Mouse (Mus musculus): Measurements from ENCODE around the gene Gm28047. TPM values are rescaled to one million over a fixed set of nuclear protein-coding genes. Genes with fewer than 3 reads are reported as not detected.

The Gm28047 gene
- polyA plus RNA-seq, 1 experiment from 2014 or later = not detected

DNA sequence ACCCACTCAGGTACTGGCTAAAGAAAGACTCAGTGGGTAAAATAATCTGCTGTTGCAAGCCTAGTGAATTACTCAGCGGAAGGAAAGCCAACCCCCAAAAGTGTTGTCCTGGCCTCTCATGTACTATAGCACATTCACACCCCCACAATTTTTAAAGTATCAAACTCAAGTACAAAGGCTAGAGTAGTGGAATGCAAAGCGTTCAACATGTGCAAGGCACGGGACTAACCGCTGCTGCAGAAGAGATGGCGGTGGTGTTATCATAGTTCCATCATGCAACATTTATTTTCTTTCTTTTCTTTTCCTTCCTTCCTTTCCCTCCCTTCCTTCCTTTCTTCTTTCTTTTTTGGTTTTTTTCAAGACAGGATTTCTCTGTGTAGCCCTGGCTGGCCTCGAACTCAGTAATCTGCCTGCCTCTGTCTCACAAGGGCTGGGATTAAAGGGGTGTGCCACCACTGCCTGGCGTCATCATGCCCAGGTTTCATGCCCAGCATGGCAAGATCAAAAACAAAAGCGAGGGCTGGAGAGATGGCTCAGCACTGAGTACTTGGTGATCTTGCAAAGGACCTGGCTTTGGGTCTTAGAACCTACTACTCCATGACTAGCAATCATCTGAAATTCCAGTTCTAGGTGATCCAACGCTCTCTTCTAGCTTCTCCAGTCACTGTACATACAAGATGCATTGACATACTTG lies 119.0 kb downstream of the Gm28047 start:
- DNase-seq (ENCODE audit: low spot score) (no peak), ATAC-seq (replicated peaks; ENCODE audit: low FRiP score) (no peak)
- Histone ChIP-seq H3K4me2 (no peak overlapping the region), H3K9me3 (ENCODE audit: control insufficient read depth, low read length) (no peaks in the 10 kb centered on the region), H3K4me1 (replicated peaks; ENCODE audit: control insufficient read depth, insufficient read depth, low read length) (peaks cover 2% of the 10 kb centered on the region), H3K27me3 (replicated peaks; ENCODE audit: control insufficient read depth, insufficient read depth, low read length) (no peaks in the 10 kb centered on the region), H3K4me3 (ENCODE audit: low read depth, low read length) (no peak overlapping the region), H3K9ac (ENCODE audit: low read depth, low read length) (no peak overlapping the region), H3K27ac (ENCODE audit: low read depth, low read length) (no peak overlapping the region), H3K36me3 (ENCODE audit: control insufficient read depth, insufficient read depth, low read length) (peaks cover 27% of the 10 kb centered on the region)
- 83% methylated on average over 9 of the region's 9 CpGs for WGBS

- H3K36me3 ChIP-seq (ENCODE audit: control insufficient read depth, insufficient read depth, low read length) = peaks cover 34% of the 10 kb centered on the region
- no peak overlapping the region for H3K4me2 ChIP-seq
- H3K27ac ChIP-seq (ENCODE audit: low read depth, low read length) = no peak overlapping the region
- no peak for DNase-seq (ENCODE audit: low spot score)
- ATAC-seq (replicated peaks; ENCODE audit: low FRiP score) = no peak
- no peak overlapping the region for H3K9ac ChIP-seq (ENCODE audit: low read depth, low read length)
- no peaks in the 10 kb centered on the region for H3K4me1 ChIP-seq (replicated peaks; ENCODE audit: control insufficient read depth, insufficient read depth, low read length)
- H3K9me3 ChIP-seq (ENCODE audit: control insufficient read depth, low read length) = no peaks in the 10 kb centered on the region
- WGBS = 72% methylated on average over 12 of the region's 12 CpGs
- H3K4me3 ChIP-seq (ENCODE audit: low read depth, low read length) = no peak overlapping the region
- H3K27me3 ChIP-seq (replicated peaks; ENCODE audit: control insufficient read depth, insufficient read depth, low read length) = no peaks in the 10 kb centered on the region
These were observed 119.6 kb downstream of the Gm28047 start for GRCm38 (mm10) chr15:102505073-102505769.

GRCm38 (mm10) chr15:102503924-102504782 lies 120.7 kb downstream of the Gm28047 start:
- Histone ChIP-seq H3K27me3 (replicated peaks; ENCODE audit: control insufficient read depth, insufficient read depth, low read length) (no peaks in the 10 kb centered on the region), H3K9ac (ENCODE audit: low read depth, low read length) (no peak overlapping the region), H3K9me3 (ENCODE audit: control insufficient read depth, low read length) (no peaks in the 10 kb centered on the region), H3K4me1 (replicated peaks; ENCODE audit: control insufficient read depth, insufficient read depth, low read length) (no peaks in the 10 kb centered on the region), H3K36me3 (ENCODE audit: control insufficient read depth, insufficient read depth, low read length) (peaks cover 44% of the 10 kb centered on the region), H3K4me3 (ENCODE audit: low read depth, low read length) (no peak overlapping the region), H3K27ac (ENCODE audit: low read depth, low read length) (no peak overlapping the region), H3K4me2 (no peak overlapping the region)
- DNase-seq (ENCODE audit: low spot score) (no peak), ATAC-seq (replicated peaks; ENCODE audit: low FRiP score) (0 out of 2 replicates have a peak, but pooled peaks have one; percentile 14)
- 87% methylated on average over 9 of the region's 9 CpGs for WGBS

DNA sequence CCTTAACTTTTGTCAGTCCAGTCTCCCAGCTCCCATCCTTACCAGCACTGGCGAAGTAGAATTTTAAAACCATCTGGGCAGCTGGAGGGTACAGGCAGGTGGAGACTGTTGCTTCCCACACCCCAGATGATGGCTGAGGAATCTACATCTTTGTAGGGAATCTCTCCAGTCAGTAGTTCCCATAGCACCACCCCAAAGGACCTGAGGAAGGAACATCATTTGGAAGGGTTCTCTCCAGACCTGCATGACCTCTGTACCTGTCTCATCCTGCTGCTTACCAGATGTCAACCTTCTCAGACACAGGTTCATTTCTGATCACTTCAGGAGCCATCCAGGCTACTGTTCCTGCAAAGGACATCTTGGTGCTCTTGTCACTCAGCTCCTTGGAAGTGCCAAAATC lies 121.4 kb downstream of the Gm28047 start, which contains the start of gene Gm10337:
TSS of gene Gm10337 (plus strand) at position 276 of the 400 bp plus-strand sequence.
- H3K4me1 ChIP-seq (replicated peaks; ENCODE audit: control insufficient read depth, insufficient read depth, low read length) = no peaks in the 10 kb centered on the region
- 86% methylated on average over 1 of the region's 1 CpGs for WGBS
- no peaks in the 10 kb centered on the region for H3K27me3 ChIP-seq (replicated peaks; ENCODE audit: control insufficient read depth, insufficient read depth, low read length)
- ATAC-seq (replicated peaks; ENCODE audit: low FRiP score) (no peak), DNase-seq (ENCODE audit: low spot score) (no peak)
- no peak within 1 kb of the TSS for H3K4me3 ChIP-seq (ENCODE audit: low read depth, low read length)
- H3K4me2 ChIP-seq = no peak within 1 kb of the TSS
- H3K9me3 ChIP-seq (ENCODE audit: control insufficient read depth, low read length) = no peaks in the 10 kb centered on the region
- H3K27ac ChIP-seq (ENCODE audit: low read depth, low read length) = no peak within 1 kb of the TSS
- no peak within 1 kb of the TSS for H3K9ac ChIP-seq (ENCODE audit: low read depth, low read length)
- peaks cover 46% of the 10 kb centered on the region for H3K36me3 ChIP-seq (ENCODE audit: control insufficient read depth, insufficient read depth, low read length)

- DNase-seq (ENCODE audit: low spot score) (no peak), ATAC-seq (replicated peaks; ENCODE audit: low FRiP score) (no peak)
- H3K27me3 ChIP-seq (replicated peaks; ENCODE audit: control insufficient read depth, insufficient read depth, low read length) = no peaks in the 10 kb centered on the region
- no peak overlapping the region for H3K4me3 ChIP-seq (ENCODE audit: low read depth, low read length)
- no peak overlapping the region for H3K4me2 ChIP-seq
- H3K27ac ChIP-seq (ENCODE audit: low read depth, low read length) = no peak overlapping the region
- H3K4me1 ChIP-seq (replicated peaks; ENCODE audit: control insufficient read depth, insufficient read depth, low read length) = no peaks in the 10 kb centered on the region
- WGBS = 77% methylated on average over 9 of the region's 9 CpGs
- peaks cover 55% of the 10 kb centered on the region for H3K36me3 ChIP-seq (ENCODE audit: control insufficient read depth, insufficient read depth, low read length)
- H3K9me3 ChIP-seq (ENCODE audit: control insufficient read depth, low read length) = no peaks in the 10 kb centered on the region
- no peak overlapping the region for H3K9ac ChIP-seq (ENCODE audit: low read depth, low read length)
These were observed 122.5 kb downstream of the Gm28047 start for GRCm38 (mm10) chr15:102502254-102502840.

GRCm38 (mm10) chr15:102501084-102501814 lies 123.6 kb downstream of the Gm28047 start:
- 87% methylated on average over 19 of the region's 19 CpGs for WGBS
- no peak overlapping the region for H3K9ac ChIP-seq (ENCODE audit: low read depth, low read length)
- H3K4me2 ChIP-seq = no peak overlapping the region
- peak; percentile 15; the same call in 1 of the 2 replicates for ATAC-seq (replicated peaks; ENCODE audit: low FRiP score)
- H3K4me3 ChIP-seq (ENCODE audit: low read depth, low read length) = no peak overlapping the region
- DNase-seq (ENCODE audit: low spot score) = no peak
- no peak overlapping the region for H3K27ac ChIP-seq (ENCODE audit: low read depth, low read length)
- H3K36me3 ChIP-seq (ENCODE audit: control insufficient read depth, insufficient read depth, low read length) = peaks cover 62% of the 10 kb centered on the region
- H3K4me1 ChIP-seq (replicated peaks; ENCODE audit: control insufficient read depth, insufficient read depth, low read length) = no peaks in the 10 kb centered on the region
- no peaks in the 10 kb centered on the region for H3K27me3 ChIP-seq (replicated peaks; ENCODE audit: control insufficient read depth, insufficient read depth, low read length)
- no peaks in the 10 kb centered on the region for H3K9me3 ChIP-seq (ENCODE audit: control insufficient read depth, low read length)

- Histone ChIP-seq H3K4me1 (replicated peaks; ENCODE audit: control insufficient read depth, insufficient read depth, low read length) (no peaks in the 10 kb centered on the region), H3K4me3 (ENCODE audit: low read depth, low read length) (no peak overlapping the region), H3K9me3 (ENCODE audit: control insufficient read depth, low read length) (no peaks in the 10 kb centered on the region), H3K4me2 (no peak overlapping the region), H3K9ac (ENCODE audit: low read depth, low read length) (no peak overlapping the region), H3K27me3 (replicated peaks; ENCODE audit: control insufficient read depth, insufficient read depth, low read length) (no peaks in the 10 kb centered on the region), H3K27ac (ENCODE audit: low read depth, low read length) (no peak overlapping the region), H3K36me3 (ENCODE audit: control insufficient read depth, insufficient read depth, low read length) (peaks cover 64% of the 10 kb centered on the region)
- no peak for ATAC-seq (replicated peaks; ENCODE audit: low FRiP score)
- 88% methylated on average over 5 of the region's 5 CpGs for WGBS
- DNase-seq (ENCODE audit: low spot score) = no peak
These were observed 124.4 kb downstream of the Gm28047 start for GRCm38 (mm10) chr15:102500479-102500878.

GRCm38 (mm10) chr15:102499851-102500250 lies 125.0 kb downstream of the Gm28047 start:
- DNase-seq (ENCODE audit: low spot score) (no peak), ATAC-seq (replicated peaks; ENCODE audit: low FRiP score) (no peak)
- H3K4me3 ChIP-seq (ENCODE audit: low read depth, low read length) = no peak overlapping the region
- no peak overlapping the region for H3K27ac ChIP-seq (ENCODE audit: low read depth, low read length)
- no peak overlapping the region for H3K4me2 ChIP-seq
- H3K36me3 ChIP-seq (ENCODE audit: control insufficient read depth, insufficient read depth, low read length) = peaks cover 69% of the 10 kb centered on the region
- no peaks in the 10 kb centered on the region for H3K27me3 ChIP-seq (replicated peaks; ENCODE audit: control insufficient read depth, insufficient read depth, low read length)
- no peaks in the 10 kb centered on the region for H3K9me3 ChIP-seq (ENCODE audit: control insufficient read depth, low read length)
- no peaks in the 10 kb centered on the region for H3K4me1 ChIP-seq (replicated peaks; ENCODE audit: control insufficient read depth, insufficient read depth, low read length)
- WGBS = 92% methylated on average over 6 of the region's 6 CpGs
- no peak overlapping the region for H3K9ac ChIP-seq (ENCODE audit: low read depth, low read length)

All from liver, embryonic 11.5 days (tissue).